Mouse (Mus musculus): ENCODE measurements at regions not wholly inside any gene's neighbourhood (a gene's known extent, or its start where the extent isn't known, plus 50 kb on each side); places are given as distances from the start of the nearest gene placed in this dataset.

DNA sequence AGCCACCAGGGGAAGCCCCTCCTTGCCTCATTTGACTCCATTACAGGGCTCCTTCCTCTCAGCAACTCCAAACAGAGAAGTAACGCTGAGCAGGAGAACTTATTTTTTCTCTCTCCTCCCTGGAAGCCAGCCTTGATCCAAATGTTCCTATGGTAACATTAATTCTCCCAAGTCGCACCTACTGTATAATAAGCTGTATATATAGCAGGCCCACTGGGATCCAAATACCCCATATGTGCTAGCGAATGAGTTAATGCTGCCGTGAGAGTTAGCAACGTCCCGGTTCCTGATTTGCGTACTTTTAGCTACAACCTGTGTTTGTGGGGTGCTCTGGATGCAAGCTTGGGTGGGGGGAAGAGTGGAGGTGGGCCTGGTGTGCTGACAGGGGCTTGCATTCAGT, 75.4 kb upstream of the Zfp507 start:
- no peak for TF ChIP-seq CTCF (IDR thresholded peaks at IDR 0.05; ENCODE audit: control insufficient read depth, insufficient read depth, insufficient read length)
- no peak for TF ChIP-seq FOSL1 (IDR thresholded peaks at IDR 0.05; ENCODE audit: insufficient read depth, low read length, poor library complexity, severe bottlenecking)
